17 mouse cellular contexts compared by ENCODE assay signal in genomic region chr12:113069389-113069788, GRCm38 (mm10). TPM values are rescaled to one million over a fixed set of nuclear protein-coding genes. Genes with fewer than 3 reads are reported as not detected.
"Had no signal": no experiment of that assay in that cellular context is flagged by ENCODE, and none has a peak within 500 bp of the region (broad histone marks: within the 10 kb centered on the region; RNA-seq: fewer than 3 reads in every experiment).

No protein-coding gene starts in this region.

- DNase-seq: heart, postnatal 10 days; heart, postnatal 14 days; heart, postnatal 4 days; kidney, adult 11 months; kidney, adult 18-20 months; kidney, adult 2 months; kidney, adult 8-10 months; kidney, adult 9 months; kidney, postnatal 10 days; kidney, postnatal 14 days; kidney, postnatal 25 days; kidney, postnatal 36 days; kidney, postnatal 4 days; layer of hippocampus, adult 9-11 months; layer of hippocampus, postnatal 36 days had no signal

RNA-seq across cellular contexts. Expression of gene Tex22, which starts 4.9 kb away (rescaled TPM):
- total RNA-seq: heart, postnatal 25 days; hematopoietic stem cell, adult 5-6 weeks had no signal
